Mouse (Mus musculus) liver, postnatal 0 days (tissue): ENCODE results near the gene Dbn1. TPM values are rescaled to one million over a fixed set of nuclear protein-coding genes. Genes with fewer than 3 reads are reported as not detected.

ENCODE experiments used
- ATAC-seq: fragments of 200-750 bp; cut with Nextera tagmentation; 2 replicates; pipeline ENCODE4 v1.8.0; 2017; ENCODE audit warnings: mild to moderate bottlenecking, moderate library complexity
- DNase-seq: peaks from one replicate; pipeline ENCODE4 v3.0.0-alpha.2; 2016
- H3K27ac ChIP-seq: fragments of 300-500 bp; sonication (generic); 2 replicates; pipeline ENCODE4 v1.5.1; 2014; ENCODE audit warnings: antibody characterized with exemption, moderate library complexity, mild to moderate bottlenecking, low read depth
- H3K27me3 ChIP-seq: fragments of 300-500 bp; sonication (generic); 2 replicates; pipeline ENCODE4 v1.6.1; 2014; ENCODE audit warnings: low read length, control low read depth, mixed read lengths; ENCODE audit not compliant: insufficient read depth
- H3K36me3 ChIP-seq: fragments of 300-500 bp; sonication (generic); replicated peaks from 2 replicates; pipeline ENCODE4 v1.6.1; 2014; ENCODE audit warnings: mild to moderate bottlenecking, control low read depth, low read length, moderate library complexity, mixed read lengths; ENCODE audit not compliant: insufficient read depth
- H3K4me1 ChIP-seq: fragments of 300-500 bp; sonication (generic); 2 replicates; pipeline ENCODE4 v1.6.1; 2014; ENCODE audit warnings: antibody characterized with exemption, mild to moderate bottlenecking, control low read depth; ENCODE audit not compliant: insufficient read depth
- H3K4me2 ChIP-seq: fragments of 300-500 bp; sonication (generic); 2 replicates; pipeline ENCODE4 v1.6.1; 2014; ENCODE audit warnings: low read depth, mild to moderate bottlenecking, low read length, moderate library complexity, mixed read lengths
- H3K4me3 ChIP-seq: fragments of 300-500 bp; sonication (generic); 2 replicates; pipeline ENCODE4 v1.5.1; 2014; ENCODE audit warnings: low read depth, low read length
- H3K9ac ChIP-seq: fragments of 300-500 bp; sonication (generic); replicated peaks from 2 replicates; pipeline ENCODE4 v1.6.1; 2014; ENCODE audit warnings: mild to moderate bottlenecking, moderate library complexity
- H3K9me3 ChIP-seq: fragments of 300-500 bp; sonication (generic); 2 replicates; pipeline ENCODE4 v1.6.1; 2016; ENCODE audit warnings: mild to moderate bottlenecking, control low read depth, low read length, mixed read lengths
- CTCF ChIP-seq: sonication (generic); IDR thresholded peaks from 2 replicates; pipeline ENCODE4 v1.5.1; 2016; ENCODE audit warnings: antibody characterized with exemption, low read depth
- EP300 ChIP-seq: IDR thresholded peaks from 2 replicates; pipeline ENCODE4 v1.6.1; 2016; ENCODE audit warnings: antibody characterized with exemption, low read depth, mild to moderate bottlenecking
- WGBS: fragments of 180-500 bp; shearing (Covaris S2); extraction: QIAGEN DNeasy Blood & Tissue Kit; methylation state at CpG from one replicate; pipeline ENCODE4 v1.1.7; 2014; ENCODE audit not compliant: insufficient replicate concordance; 5-methylcytosine and 5-hydroxymethylcytosine counted together
- polyA plus RNA-seq: library from polyadenylated mRNA; unstranded; fragments of >200 nt; fragmentation: Nextera tagmentation; extraction: Ambion mirVana; gene quantifications from 2 replicates; pipeline ENCODE4 v1.2.1, GENCODE M21; 2015

The Dbn1 gene
- 4.1 and 4.2 TPM in 2 replicates for polyA plus RNA-seq

DNA sequence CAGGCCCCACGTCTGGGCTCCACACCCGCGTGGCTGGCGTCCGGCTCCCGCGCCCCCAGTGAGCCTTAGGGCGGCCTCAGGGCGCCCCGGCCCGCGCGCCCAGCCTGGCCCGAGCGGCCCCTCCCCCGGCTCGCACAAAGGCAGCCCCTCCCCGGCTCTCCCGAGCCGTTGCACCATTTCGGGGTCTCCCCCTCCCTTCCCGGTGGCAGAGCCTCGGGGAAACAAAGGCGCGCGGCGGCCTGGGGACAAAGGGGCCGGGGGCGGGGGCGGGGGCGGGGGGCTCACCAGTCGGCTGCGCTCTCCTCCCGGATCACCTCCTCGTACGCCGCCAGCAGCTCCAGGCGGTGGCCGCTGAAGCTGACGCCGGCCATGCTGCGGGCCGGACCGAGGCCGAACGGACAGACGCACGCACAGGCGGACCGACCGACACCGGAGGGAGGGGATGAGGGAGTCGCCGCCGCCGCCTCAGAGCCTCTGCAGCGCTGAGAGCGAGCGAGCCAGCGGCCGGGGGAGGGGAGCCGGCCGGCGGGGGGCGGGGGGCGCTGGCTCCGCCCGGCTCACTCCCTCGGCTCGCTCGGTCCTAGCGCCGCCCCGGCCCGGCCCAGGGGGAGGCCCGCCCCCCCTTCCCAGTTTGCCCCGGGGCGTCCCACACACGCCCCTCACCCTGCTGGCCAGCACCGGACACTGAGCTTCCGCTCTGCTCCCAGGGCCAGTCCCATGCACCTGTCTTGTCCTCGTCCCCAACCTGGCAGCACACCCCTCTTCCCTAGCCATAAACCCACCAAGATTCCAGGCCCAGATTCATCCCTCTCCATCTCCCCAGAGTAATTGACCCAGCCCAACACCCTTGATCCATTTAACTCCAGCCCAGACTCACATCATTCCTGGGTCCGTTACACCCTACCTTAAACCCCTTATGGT, at the start of gene Dbn1:
TSS of gene Dbn1 (minus strand) at position 534 of the 921 bp plus-strand sequence.
- TF ChIP-seq CTCF (no peak), EP300 (no peak)
- peak within 1 kb of the TSS; percentile 51 for H3K27ac ChIP-seq
- peak within 1 kb of the TSS; percentile 64 for H3K9ac ChIP-seq
- peak; percentile 47 for ATAC-seq
- 3% methylated on average over 27 of the region's 83 CpGs for WGBS
- H3K27me3 ChIP-seq, result peaks cover 46% of the 10 kb centered on the region
- H3K4me1 ChIP-seq, result peaks cover 7% of the 10 kb centered on the region
- DNase-seq, result peak; percentile 38
- H3K9me3 ChIP-seq, result no peaks in the 10 kb centered on the region
- peak within 1 kb of the TSS; percentile 81 for H3K4me2 ChIP-seq
- no peaks in the 10 kb centered on the region for H3K36me3 ChIP-seq
- peak within 1 kb of the TSS; percentile 56 for H3K4me3 ChIP-seq

DNA sequence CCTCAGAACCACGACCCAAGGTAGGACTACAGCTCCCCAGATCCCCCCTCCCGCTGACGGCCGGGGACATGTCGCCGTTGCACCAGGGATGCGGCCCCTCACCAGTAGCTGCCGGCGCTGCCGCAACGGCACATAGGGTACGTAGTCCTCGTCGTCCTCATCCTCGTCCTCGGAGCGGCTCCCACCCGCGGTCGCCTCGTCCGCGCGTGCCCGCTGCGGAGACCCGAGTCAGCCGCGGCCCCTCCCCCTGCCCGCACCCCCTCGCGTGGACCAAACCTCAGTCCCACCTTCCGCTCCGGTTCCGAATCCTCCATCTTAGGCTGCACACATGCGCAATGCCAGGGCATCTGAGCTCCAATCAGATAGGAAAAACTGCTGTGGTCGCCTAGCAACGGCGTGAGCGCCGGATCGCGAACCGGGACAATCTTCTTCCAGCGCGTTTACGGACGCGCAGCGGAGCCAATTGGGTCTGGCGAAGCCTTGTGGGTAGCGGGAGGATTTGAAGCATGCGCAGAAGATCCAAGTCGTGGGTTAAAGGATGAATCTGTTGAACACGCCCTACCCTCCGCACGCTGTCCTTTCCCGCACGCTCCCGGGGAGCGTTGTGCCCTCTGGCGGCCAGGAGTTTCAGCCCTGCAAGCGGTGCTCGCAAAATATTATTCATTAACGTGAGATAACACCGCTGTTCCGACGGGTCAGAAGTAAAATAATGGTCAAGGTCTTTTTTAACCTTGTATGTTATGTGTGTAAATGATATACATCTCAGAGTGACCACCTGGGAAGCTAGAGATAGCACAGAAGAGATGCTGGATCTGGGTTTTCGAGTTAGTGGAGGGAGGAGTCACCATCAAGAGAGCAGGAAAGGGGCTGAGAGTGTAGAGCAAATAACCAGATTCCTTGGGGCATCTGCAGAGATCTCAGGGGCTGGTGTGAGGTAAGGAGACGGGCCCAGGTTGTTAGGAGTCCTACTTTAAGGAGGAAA, 48.6 kb upstream of the Dbn1 start, which contains the start of gene Ddx41:
TSS of gene Ddx41 (minus strand) at position 465 of the 982 bp plus-strand sequence.
- WGBS, result under 1% methylated on average over 70 of the region's 70 CpGs

DNA sequence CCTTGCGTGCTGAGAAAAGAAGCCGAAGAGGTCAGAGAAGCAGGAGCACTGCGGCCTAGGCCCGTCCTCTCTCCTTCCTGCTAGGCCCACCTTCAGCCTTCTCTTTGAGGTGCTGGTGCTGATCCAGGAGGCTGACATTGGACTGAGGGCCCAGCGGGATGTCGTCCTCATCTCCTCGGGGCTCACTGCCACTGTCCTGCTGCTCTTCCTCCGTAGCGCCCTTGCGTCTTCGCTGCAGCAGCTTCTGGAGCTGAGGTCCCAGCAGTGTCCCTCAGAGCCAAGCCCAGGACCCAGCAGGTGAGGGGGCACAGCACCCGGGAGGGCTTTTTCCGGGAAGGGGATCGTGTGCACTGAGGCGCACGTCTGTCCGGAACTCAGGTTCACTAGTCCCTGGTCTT, 47.9 kb upstream of the Dbn1 start:
- peaks cover 47% of the 10 kb centered on the region for H3K36me3 ChIP-seq

More for the DNA sequence above, 48.6 kb upstream of the Dbn1 start, which contains the start of gene Ddx41:
- peak within 1 kb of the TSS; percentile 44; the same call in 1 of the 2 replicates for H3K27ac ChIP-seq
- H3K4me2 ChIP-seq, result peak within 1 kb of the TSS; percentile 90
- H3K9me3 ChIP-seq, result no peaks in the 10 kb centered on the region
- peak; percentile 73 for TF ChIP-seq EP300
- TF ChIP-seq CTCF, result peak; percentile 98
- peaks cover 15% of the 10 kb centered on the region for H3K4me1 ChIP-seq
- peak within 1 kb of the TSS; percentile 82 for H3K9ac ChIP-seq
- no peaks in the 10 kb centered on the region for H3K27me3 ChIP-seq
- peaks cover 50% of the 10 kb centered on the region for H3K36me3 ChIP-seq
- H3K4me3 ChIP-seq, result peak within 1 kb of the TSS; percentile 97
- DNase-seq (peak; percentile 98), ATAC-seq (peak; percentile 99)

DNA sequence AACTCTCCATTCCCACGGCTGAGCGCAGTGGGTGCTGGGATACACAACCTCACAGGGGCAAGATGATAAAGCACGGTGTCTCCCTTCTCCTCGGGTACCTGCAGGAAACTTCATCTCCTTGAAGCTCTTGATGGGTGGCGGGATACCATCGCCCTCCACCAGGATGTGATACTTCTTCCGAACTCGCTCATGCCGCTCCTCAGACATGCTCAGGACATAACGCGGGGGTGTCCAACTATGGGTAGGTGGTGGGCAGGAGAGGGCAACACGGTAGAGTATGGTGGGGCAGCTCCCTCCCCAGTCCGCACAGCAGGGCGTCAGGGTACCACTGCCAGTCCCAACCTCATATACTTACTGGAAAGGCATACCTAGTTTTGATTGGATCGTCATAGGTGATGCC, 47.3 kb upstream of the Dbn1 start:
- Histone ChIP-seq H3K4me1 (peaks cover 20% of the 10 kb centered on the region), H3K36me3 (peaks cover 47% of the 10 kb centered on the region), H3K4me2 (peak overlapping the region; percentile 90), H3K9me3 (no peaks in the 10 kb centered on the region), H3K27me3 (no peaks in the 10 kb centered on the region), H3K4me3 (no peak overlapping the region), H3K9ac (no peak overlapping the region; the same call in 1 of the 2 replicates), H3K27ac (no peak overlapping the region)
- TF ChIP-seq EP300, result no peak
- TF ChIP-seq CTCF, result no peak
- 89% methylated on average over 15 of the region's 15 CpGs for WGBS
- no peak for DNase-seq
- no peak for ATAC-seq

More for the DNA sequence above, 47.9 kb upstream of the Dbn1 start:
- H3K27ac ChIP-seq, result peak overlapping the region; percentile 44; the same call in 1 of the 2 replicates
- no peak for TF ChIP-seq EP300
- TF ChIP-seq CTCF, result no peak
- peaks cover 15% of the 10 kb centered on the region for H3K4me1 ChIP-seq
- peak overlapping the region; percentile 82 for H3K9ac ChIP-seq
- no peak for DNase-seq
- WGBS, result 18% methylated on average over 17 of the region's 17 CpGs
- H3K27me3 ChIP-seq, result no peaks in the 10 kb centered on the region
- no peak for ATAC-seq
- no peaks in the 10 kb centered on the region for H3K9me3 ChIP-seq
- H3K4me3 ChIP-seq, result peak overlapping the region; percentile 97
- H3K4me2 ChIP-seq, result peak overlapping the region; percentile 90

DNA sequence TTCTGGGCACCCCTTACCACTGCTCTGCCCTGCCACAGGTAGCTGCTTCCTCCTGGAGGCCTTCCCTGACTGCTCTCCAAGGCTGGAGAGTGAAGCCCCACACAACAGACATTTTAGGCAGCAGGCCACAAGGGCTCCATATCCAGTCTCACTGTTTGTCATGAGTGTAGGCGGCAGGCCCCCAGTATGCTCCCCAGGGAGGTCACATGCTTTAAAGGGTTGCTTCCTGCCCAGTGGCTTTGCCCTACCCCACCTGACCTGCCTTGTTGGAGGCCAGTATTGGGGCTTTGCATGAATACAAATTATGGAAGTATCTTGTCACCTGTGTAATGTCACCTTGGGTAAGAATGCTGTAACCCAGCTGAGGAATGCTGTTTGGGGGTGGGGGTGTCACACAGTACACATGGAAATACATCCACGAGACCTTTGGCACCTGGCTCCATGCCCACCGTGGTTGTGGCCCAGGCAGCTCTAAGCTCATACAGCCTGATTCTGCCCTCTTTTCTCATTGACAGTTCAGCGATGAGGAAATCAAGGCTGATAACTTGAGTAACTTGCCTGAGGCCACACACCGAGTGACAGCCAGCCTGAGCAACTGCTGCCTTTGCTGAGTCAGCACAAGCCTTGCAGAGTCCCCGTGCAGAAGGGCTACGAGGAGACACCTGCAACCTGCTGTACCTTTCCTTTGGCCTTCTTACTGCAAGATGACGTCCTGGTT, 41.4 kb upstream of the Dbn1 start, which contains the start of gene Dok3:
TSS of gene Dok3 (minus strand) at position 99 of the 718 bp plus-strand sequence.
- ATAC-seq, result peak; percentile 80
- no peaks in the 10 kb centered on the region for H3K27me3 ChIP-seq
- peak within 1 kb of the TSS; percentile 45 for H3K9ac ChIP-seq
- H3K27ac ChIP-seq, result peak within 1 kb of the TSS; percentile 93
- peak within 1 kb of the TSS; percentile 54 for H3K4me3 ChIP-seq
- peak; percentile 80 for DNase-seq
- no peaks in the 10 kb centered on the region for H3K9me3 ChIP-seq
- peaks cover 26% of the 10 kb centered on the region for H3K4me1 ChIP-seq
- TF ChIP-seq CTCF (no peak), EP300 (peak; percentile 56; the same call in 1 of the 2 replicates)
- 24% methylated on average over 8 of the region's 8 CpGs for WGBS
- H3K4me2 ChIP-seq, result peak within 1 kb of the TSS; percentile 54
- peaks cover 32% of the 10 kb centered on the region for H3K36me3 ChIP-seq
